ENCODE assay signal across 12 mouse cellular contexts in genomic region chr13:23564482-23564881, GRCm38 (mm10). TPM values are rescaled to one million over a fixed set of nuclear protein-coding genes. Genes with fewer than 3 reads are reported as not detected.
DNase-seq lines count a peak whose midpoint lies in the region; ATAC-seq and TF ChIP-seq lines count a peak whose summit lies in the region.
"Had no signal": no experiment of that assay in that cellular context is flagged by ENCODE, and none has a peak within 500 bp of the region (broad histone marks: within the 10 kb centered on the region; RNA-seq: fewer than 3 reads in every experiment).

No protein-coding gene starts in this region.

- no peaks in the 10 kb centered on the region for H3K27me3 ChIP-seq in kidney, embryonic 14.5 days (ENCODE audit: control insufficient read depth, insufficient read depth, low read length)
- H3K27me3 ChIP-seq in stomach, embryonic 14.5 days (ENCODE audit: control insufficient read depth, insufficient read depth, low read length) = no peaks in the 10 kb centered on the region
- H3K27me3 ChIP-seq in stomach, postnatal 0 days (ENCODE audit: control insufficient read depth, insufficient read depth, low read length) = no peaks in the 10 kb centered on the region
- H3K27me3 ChIP-seq in limb, embryonic 14.5 days (ENCODE audit: control insufficient read depth, insufficient read depth, low read length) = no peaks in the 10 kb centered on the region

- TF ChIP-seq EP300 in stomach, postnatal 0 days (optimal IDR thresholded peaks at IDR 0.05) = no peak

- no peak for ATAC-seq in kidney, embryonic 14.5 days (ENCODE audit: low FRiP score, low TSS enrichment)
- ATAC-seq in stomach, embryonic 14.5 days (ENCODE audit: insufficient number of reproducible peaks, insufficient read depth, low FRiP score, low read depth) = no peak
- ATAC-seq in stomach, postnatal 0 days (ENCODE audit: low FRiP score, low TSS enrichment) = no peak
- ATAC-seq in limb, embryonic 14.5 days (ENCODE audit: low FRiP score, low read depth) = no peak
- ATAC-seq in activated CD4-positive, CD25-positive, alpha-beta regulatory T cell, adult 4 months = no peak

- no peak overlapping the region for H3K9ac ChIP-seq in kidney, embryonic 14.5 days (ENCODE audit: low read depth, low read length)
- H3K9ac ChIP-seq in stomach, embryonic 14.5 days (replicated peaks; ENCODE audit: low read depth, low read length) = no peak overlapping the region
- H3K9ac ChIP-seq in stomach, postnatal 0 days (ENCODE audit: low read length) = no peak overlapping the region
- H3K9ac ChIP-seq in limb, embryonic 14.5 days (ENCODE audit: low read depth, low read length, severe bottlenecking) = no peak overlapping the region

- H3K4me1 ChIP-seq in kidney, embryonic 14.5 days (ENCODE audit: control insufficient read depth, insufficient read depth, low read length) = no peaks in the 10 kb centered on the region
- H3K4me1 ChIP-seq in stomach, embryonic 14.5 days (ENCODE audit: control insufficient read depth, insufficient read depth, low read length) = no peaks in the 10 kb centered on the region
- H3K4me1 ChIP-seq in stomach, postnatal 0 days (replicated peaks; ENCODE audit: control insufficient read depth, insufficient read depth) = no peaks in the 10 kb centered on the region
- H3K4me1 ChIP-seq in limb, embryonic 14.5 days (ENCODE audit: control insufficient read depth, insufficient read depth, low read length) = 0 out of 2 replicates have a peak, but pooled peaks cover 2% of the 10 kb centered on the region

- DNase-seq in kidney, postnatal 14 days = no peak
- no peak for DNase-seq in stomach, postnatal 0 days (ENCODE audit: low spot score)
- no peak for DNase-seq in limb, embryonic 14.5 days (ENCODE audit: low spot score)
- DNase-seq in urinary bladder, postnatal 14 days (ENCODE audit: low spot score) = no peak
- DNase-seq: adrenal gland, postnatal 10 days; cerebellum, postnatal 25 days; heart, postnatal 4 days; kidney, adult 8-10 months; layer of hippocampus, adult 9-11 months had no signal

- no peak for TF ChIP-seq CTCF in stomach, postnatal 0 days (IDR thresholded peaks at IDR 0.05; ENCODE audit: low read depth)

- H3K27ac ChIP-seq in kidney, embryonic 14.5 days (ENCODE audit: low read depth, low read length) = peak overlapping the region; percentile 99
- H3K27ac ChIP-seq in stomach, embryonic 14.5 days (ENCODE audit: low read length) = peak overlapping the region; percentile 99
- H3K27ac ChIP-seq in stomach, postnatal 0 days (replicated peaks) = no peak overlapping the region
- peak overlapping the region; percentile 98; the same call in 1 of the 2 replicates for H3K27ac ChIP-seq in limb, embryonic 14.5 days (replicated peaks; ENCODE audit: low read depth, low read length)

- TF ChIP-seq POLR2A in limb, embryonic 14.5 days (IDR thresholded peaks at IDR 0.05; ENCODE audit: borderline replicate concordance, extremely low read depth, insufficient read depth, insufficient read length) = no peak

- H3K9me3 ChIP-seq in kidney, embryonic 14.5 days (ENCODE audit: control insufficient read depth, low read length) = no peaks in the 10 kb centered on the region
- H3K9me3 ChIP-seq in stomach, embryonic 14.5 days (ENCODE audit: control insufficient read depth, low read depth, low read length) = no peaks in the 10 kb centered on the region
- H3K9me3 ChIP-seq in stomach, postnatal 0 days (ENCODE audit: control insufficient read depth, low read length) = no peaks in the 10 kb centered on the region
- no peaks in the 10 kb centered on the region for H3K9me3 ChIP-seq in limb, embryonic 14.5 days (ENCODE audit: control insufficient read depth, low read length)

- H3K36me3 ChIP-seq in kidney, embryonic 14.5 days (ENCODE audit: control insufficient read depth, insufficient read depth, low read length) = no peaks in the 10 kb centered on the region
- no peaks in the 10 kb centered on the region for H3K36me3 ChIP-seq in stomach, embryonic 14.5 days (ENCODE audit: control insufficient read depth, insufficient read depth, low read length)
- H3K36me3 ChIP-seq in stomach, postnatal 0 days (ENCODE audit: control insufficient read depth, insufficient read depth, low read length) = no peaks in the 10 kb centered on the region
- no peaks in the 10 kb centered on the region for H3K36me3 ChIP-seq in limb, embryonic 14.5 days (ENCODE audit: control insufficient read depth, insufficient read depth, low read length)

- H3K4me3 ChIP-seq in kidney, embryonic 14.5 days (ENCODE audit: low read length) = no peak overlapping the region
- no peak overlapping the region for H3K4me3 ChIP-seq in stomach, embryonic 14.5 days (ENCODE audit: low read depth, low read length)
- no peak overlapping the region for H3K4me3 ChIP-seq in stomach, postnatal 0 days (ENCODE audit: low read depth, low read length)
- no peak overlapping the region for H3K4me3 ChIP-seq in limb, embryonic 14.5 days (replicated peaks; ENCODE audit: low read length)

- 83% methylated on average over 2 of the region's 2 CpGs for WGBS in kidney, embryonic 14.5 days
- 79% methylated on average over 2 of the region's 2 CpGs for WGBS in stomach, embryonic 14.5 days
- 80% methylated on average over 2 of the region's 2 CpGs for whole genome bisulfite sequencing in stomach, postnatal 0 days
- 91% methylated on average over 2 of the region's 2 CpGs for WGBS in limb, embryonic 14.5 days

- no peak overlapping the region for H3K4me2 ChIP-seq in kidney, embryonic 14.5 days (replicated peaks; ENCODE audit: low read depth, low read length)
- no peak overlapping the region for H3K4me2 ChIP-seq in stomach, embryonic 14.5 days (replicated peaks; ENCODE audit: low read depth, low read length)
- no peak overlapping the region for H3K4me2 ChIP-seq in stomach, postnatal 0 days (replicated peaks; ENCODE audit: low read depth)
- no peak overlapping the region for H3K4me2 ChIP-seq in limb, embryonic 14.5 days (replicated peaks; ENCODE audit: low read depth, low read length, severe bottlenecking)

RNA-seq across cellular contexts. Expression of gene Hist1h3e, which starts 2.3 kb away (rescaled TPM):
- polyA plus RNA-seq in kidney, embryonic 14.5 days (2014; fragmentation: Nextera tagmentation; extraction: Ambion mirVana) = 11.4 and 15.4 TPM in 2 replicates
- polyA plus RNA-seq in stomach, embryonic 14.5 days (2014; fragmentation: Nextera tagmentation; extraction: Ambion mirVana) = 10.2 and 10.3 TPM in 2 replicates
- polyA plus RNA-seq in stomach, postnatal 0 days (2015; fragmentation: Nextera tagmentation; extraction: Ambion mirVana) = 1.6 and 3.3 TPM in 2 replicates
- polyA plus RNA-seq in limb, embryonic 14.5 days (2012; rRNA removed) = 36.1 and 54.1 TPM in 2 replicates
- 6.7 and 7.0 TPM in 2 replicates for polyA plus RNA-seq in limb, embryonic 14.5 days (2014; fragmentation: Nextera tagmentation; extraction: Ambion mirVana)
- 1 to 10 TPM in 1 of 2 experiments, under 1 TPM in 1; 0.86 to 1.6 TPM for polyA plus RNA-seq in activated CD4-positive, CD25-positive, alpha-beta regulatory T cell, adult 4 months (2017; shearing (Covaris generic))

RNA-seq across cellular contexts. Expression of gene Hist1h2ae, which starts 6.5 kb away (rescaled TPM):
- 114 and 155 TPM in 2 replicates for polyA plus RNA-seq in kidney, embryonic 14.5 days (2014; fragmentation: Nextera tagmentation; extraction: Ambion mirVana)
- 92.6 and 109 TPM in 2 replicates for polyA plus RNA-seq in stomach, embryonic 14.5 days (2014; fragmentation: Nextera tagmentation; extraction: Ambion mirVana)
- polyA plus RNA-seq in stomach, postnatal 0 days (2015; fragmentation: Nextera tagmentation; extraction: Ambion mirVana) = 15.3 and 29.5 TPM in 2 replicates
- polyA plus RNA-seq in limb, embryonic 14.5 days (2012; rRNA removed) = 19.8 and 35.0 TPM in 2 replicates
- polyA plus RNA-seq in limb, embryonic 14.5 days (2014; fragmentation: Nextera tagmentation; extraction: Ambion mirVana) = 103 and 109 TPM in 2 replicates
- 10 to 100 TPM; 26.7 to 59.1 TPM for polyA plus RNA-seq in activated CD4-positive, CD25-positive, alpha-beta regulatory T cell, adult 4 months (2017; shearing (Covaris generic))

RNA-seq across cellular contexts. Expression of gene Hist1h2bg, which starts 6.7 kb away (rescaled TPM):
- polyA plus RNA-seq in kidney, embryonic 14.5 days (2014; fragmentation: Nextera tagmentation; extraction: Ambion mirVana) = 7.9 and 12.9 TPM in 2 replicates
- polyA plus RNA-seq in stomach, embryonic 14.5 days (2014; fragmentation: Nextera tagmentation; extraction: Ambion mirVana) = 11.0 and 12.6 TPM in 2 replicates
- polyA plus RNA-seq in stomach, postnatal 0 days (2015; fragmentation: Nextera tagmentation; extraction: Ambion mirVana) = 4.9 and 10.5 TPM in 2 replicates
- 38.9 and 60.8 TPM in 2 replicates for polyA plus RNA-seq in limb, embryonic 14.5 days (2012; rRNA removed)
- 6.9 and 10.0 TPM in 2 replicates for polyA plus RNA-seq in limb, embryonic 14.5 days (2014; fragmentation: Nextera tagmentation; extraction: Ambion mirVana)
- polyA plus RNA-seq in activated CD4-positive, CD25-positive, alpha-beta regulatory T cell, adult 4 months (2017; shearing (Covaris generic)) = 1 to 10 TPM; 4.0 to 5.7 TPM

RNA-seq across cellular contexts. Expression of gene Hist1h2bf, which starts 9.5 kb away (rescaled TPM):
- 6.7 and 10.8 TPM in 2 replicates for polyA plus RNA-seq in kidney, embryonic 14.5 days (2014; fragmentation: Nextera tagmentation; extraction: Ambion mirVana)
- polyA plus RNA-seq in stomach, embryonic 14.5 days (2014; fragmentation: Nextera tagmentation; extraction: Ambion mirVana) = 7.1 and 7.3 TPM in 2 replicates
- polyA plus RNA-seq in stomach, postnatal 0 days (2015; fragmentation: Nextera tagmentation; extraction: Ambion mirVana) = 1.1 and 3.2 TPM in 2 replicates
- 17.8 and 25.9 TPM in 2 replicates for polyA plus RNA-seq in limb, embryonic 14.5 days (2012; rRNA removed)
- polyA plus RNA-seq in limb, embryonic 14.5 days (2014; fragmentation: Nextera tagmentation; extraction: Ambion mirVana) = 5.3 and 8.5 TPM in 2 replicates
- polyA plus RNA-seq in activated CD4-positive, CD25-positive, alpha-beta regulatory T cell, adult 4 months (2017; shearing (Covaris generic)) = under 1 TPM in 1 of 2 experiments, not detected in 1; 0.83 TPM

RNA-seq across cellular contexts. Expression of gene Hist1h2ad, which starts 9.7 kb away (rescaled TPM):
- polyA plus RNA-seq in kidney, embryonic 14.5 days (2014; fragmentation: Nextera tagmentation; extraction: Ambion mirVana) = 2.9 and 5.3 TPM in 2 replicates
- 4.1 and 6.2 TPM in 2 replicates for polyA plus RNA-seq in stomach, embryonic 14.5 days (2014; fragmentation: Nextera tagmentation; extraction: Ambion mirVana)
- polyA plus RNA-seq in stomach, postnatal 0 days (2015; fragmentation: Nextera tagmentation; extraction: Ambion mirVana) = 0.67 and 0.79 TPM in 2 replicates
- polyA plus RNA-seq in limb, embryonic 14.5 days (2012; rRNA removed) = 6.1 and 13.9 TPM in 2 replicates
- 1.2 and 5.3 TPM in 2 replicates for polyA plus RNA-seq in limb, embryonic 14.5 days (2014; fragmentation: Nextera tagmentation; extraction: Ambion mirVana)
- polyA plus RNA-seq in activated CD4-positive, CD25-positive, alpha-beta regulatory T cell, adult 4 months (2017; shearing (Covaris generic)) = 1 to 10 TPM in 1 of 2 experiments, not detected in 1; 2.3 TPM
